Mouse (Mus musculus): ENCODE data around the gene Prim2. TPM values are rescaled to one million over a fixed set of nuclear protein-coding genes. Genes with fewer than 3 reads are reported as not detected.

The Prim2 gene
- total RNA-seq, 2 experiments from 2014 or later, result 1.0 to 1.2 TPM

DNA sequence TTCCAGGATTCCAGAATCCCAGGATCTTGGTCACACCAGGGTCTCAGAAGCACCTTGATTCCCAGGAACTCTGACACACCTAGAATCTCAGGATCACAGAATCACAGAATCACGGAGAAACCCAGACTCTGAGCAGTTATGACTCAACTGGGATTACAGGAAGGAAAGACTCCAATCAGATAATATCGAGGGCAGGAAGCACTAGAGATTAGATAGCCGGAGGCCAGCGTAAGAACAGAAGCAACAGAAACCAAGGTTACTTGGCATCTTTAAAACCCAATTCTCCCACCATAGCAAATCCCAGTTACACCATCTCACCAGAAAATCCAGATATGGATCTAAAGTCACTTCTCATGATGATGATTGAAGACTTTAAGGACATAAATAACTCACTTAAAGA is 113.0 kb downstream of the Prim2 start:
- DNase-seq (ENCODE audit: low spot score), result no peak

DNA sequence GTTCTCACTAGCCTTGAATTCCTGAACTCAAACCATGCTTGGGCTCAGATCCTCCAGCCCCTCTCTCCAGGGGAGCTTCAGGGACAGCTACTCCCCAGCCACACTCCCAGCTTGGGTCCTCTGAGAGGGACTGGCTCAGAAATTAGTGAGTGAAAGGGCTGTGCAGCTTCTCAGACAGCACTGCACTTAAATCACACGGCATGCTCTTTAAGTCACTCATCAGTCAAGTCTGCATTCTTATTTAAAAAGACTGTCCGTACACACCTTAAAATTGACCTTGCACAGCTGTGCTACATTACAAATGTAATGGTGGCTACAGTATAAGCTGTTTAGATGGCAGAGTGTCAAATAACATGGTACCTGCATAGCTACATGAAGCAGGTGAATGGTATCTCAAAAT is 114.0 kb downstream of the Prim2 start:
- DNase-seq (ENCODE audit: low spot score), result no peak

DNA sequence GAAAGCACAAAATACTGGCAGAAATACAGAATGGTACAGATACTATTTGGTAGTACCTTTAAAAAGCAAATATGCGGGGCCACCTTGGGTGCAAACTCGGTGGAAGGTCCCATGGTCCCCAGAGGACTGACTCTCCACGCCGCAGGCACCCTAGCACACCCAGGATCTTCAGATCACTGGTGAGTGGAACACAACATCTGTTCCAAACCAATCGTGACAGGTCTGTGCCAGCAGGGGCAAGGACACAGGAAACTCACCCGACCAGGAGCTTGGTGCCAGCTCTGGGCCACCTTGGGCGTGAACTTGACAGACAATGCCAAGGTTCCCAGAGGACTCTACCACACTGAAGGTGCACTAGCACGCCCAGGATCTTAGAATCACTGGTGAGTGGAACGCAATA is 118.2 kb downstream of the Prim2 start:
- no peak for DNase-seq (ENCODE audit: low spot score)

DNA sequence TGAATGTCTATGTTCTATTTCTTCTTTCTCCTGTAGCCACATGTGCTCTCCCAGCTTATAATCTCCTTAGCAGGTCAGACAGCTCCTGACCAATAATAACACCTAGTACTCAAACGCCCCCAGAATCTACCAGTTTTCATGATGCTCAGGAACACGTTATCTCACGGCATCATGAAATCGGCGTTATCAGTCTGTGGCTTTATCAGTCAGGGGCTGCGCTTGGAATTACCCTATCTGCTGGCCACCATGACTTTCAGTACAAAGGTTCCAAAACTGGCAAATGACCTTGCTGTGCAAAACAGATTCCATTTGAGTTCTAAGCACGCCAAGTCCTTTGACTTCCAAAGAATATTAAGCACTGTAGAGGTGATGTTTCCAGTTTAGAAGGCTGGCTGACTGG is 127.9 kb downstream of the Prim2 start:
- no peak for DNase-seq (ENCODE audit: low spot score)

DNA sequence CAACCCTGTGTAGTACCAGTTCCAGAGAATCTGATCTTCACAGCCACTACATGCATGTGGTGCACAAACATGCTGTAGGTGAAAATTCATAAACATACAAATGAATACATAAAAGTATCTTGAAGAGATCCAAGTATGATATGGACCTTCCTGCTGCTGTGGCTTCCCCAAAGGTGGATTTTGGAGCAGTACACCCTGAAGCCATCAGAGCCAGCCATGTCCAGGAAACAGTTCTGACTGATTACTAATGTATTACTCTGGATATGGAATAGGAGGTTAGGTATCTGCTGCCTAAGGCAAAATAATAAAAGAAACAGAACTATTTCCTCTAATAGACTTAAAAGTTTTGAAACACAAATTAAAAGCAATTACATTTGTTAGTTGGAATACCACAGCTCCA is 131.6 kb downstream of the Prim2 start:
- DNase-seq (ENCODE audit: low spot score), result no peak

DNA sequence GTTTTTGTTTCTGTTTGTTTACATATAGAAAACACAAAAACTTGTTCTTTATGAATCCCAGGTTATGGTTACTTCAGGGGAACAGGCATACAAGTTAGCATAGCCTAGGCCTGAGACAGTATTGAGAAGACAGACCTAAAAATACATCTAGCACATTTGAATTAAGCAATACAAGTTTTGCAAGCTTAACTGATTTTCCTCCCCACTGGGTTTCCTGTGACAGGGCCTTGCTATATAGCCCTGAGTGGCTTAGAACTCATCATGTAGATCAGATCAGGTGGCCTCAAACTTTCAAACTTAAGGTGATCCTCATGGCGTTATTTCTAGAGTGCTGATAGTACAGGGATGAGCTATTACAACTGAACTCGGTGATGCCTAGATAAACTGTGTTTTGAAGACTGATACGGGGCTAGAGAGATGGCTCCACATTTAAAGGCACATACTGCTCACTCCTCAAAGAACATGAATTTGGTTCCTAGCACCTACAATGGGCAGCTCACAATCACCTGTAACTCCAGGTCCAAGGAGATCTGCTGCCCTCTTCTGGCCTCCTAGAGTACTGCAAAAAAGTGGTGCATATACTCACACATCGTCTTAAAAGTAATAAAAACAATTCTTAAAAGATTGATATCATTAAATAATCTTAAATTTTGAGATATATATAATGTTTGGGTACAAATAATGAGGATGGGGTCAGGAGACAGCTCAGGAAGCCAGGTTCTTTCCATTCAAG is 133.2 kb downstream of the Prim2 start:
- no peak for DNase-seq (ENCODE audit: low spot score)

DNA sequence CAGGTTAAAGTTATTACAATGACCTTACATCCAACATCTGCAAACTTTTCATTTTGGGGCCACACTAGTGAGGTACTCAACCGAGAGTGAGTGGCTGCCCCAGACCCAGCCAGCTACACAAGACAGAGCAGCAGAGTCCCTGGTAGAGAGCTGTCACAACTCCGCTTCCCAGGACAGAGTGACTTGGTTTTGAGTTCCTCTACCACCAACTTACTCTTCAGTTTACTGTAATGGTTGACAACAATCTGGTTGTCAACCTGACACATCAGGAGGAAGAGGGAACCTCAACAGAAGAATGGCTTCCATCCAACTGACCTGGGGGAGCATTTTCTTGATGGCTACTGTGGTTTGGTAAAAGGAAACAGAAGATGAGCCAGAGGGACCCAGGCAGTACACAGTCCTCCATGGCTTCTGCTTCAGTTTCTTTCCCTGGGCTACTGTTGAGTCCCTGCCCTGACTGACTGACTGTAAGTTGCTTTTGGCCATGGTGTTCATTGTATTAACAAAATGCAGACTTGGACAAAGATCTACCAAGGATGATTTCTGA is 134.4 kb downstream of the Prim2 start:
- DNase-seq (ENCODE audit: low spot score), result no peak

DNA sequence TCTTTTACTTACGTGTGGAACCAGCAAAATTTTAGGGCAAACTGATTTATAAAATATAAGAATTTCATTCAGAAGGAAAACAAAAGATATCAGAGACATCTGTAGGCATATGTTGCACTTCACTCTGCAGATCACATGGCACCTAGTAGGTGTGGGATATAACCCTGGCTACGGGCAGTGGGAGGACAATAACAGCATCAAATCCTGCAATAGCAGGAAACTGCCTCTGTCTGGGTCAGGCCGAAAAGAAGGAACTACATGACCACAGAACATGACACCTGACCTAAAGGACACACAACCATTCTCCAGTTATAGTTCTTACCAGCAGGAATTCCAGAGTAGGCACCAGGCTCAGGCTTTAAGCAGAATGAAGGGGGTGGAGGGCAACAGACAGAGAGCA is 137.7 kb downstream of the Prim2 start:
- no peak for DNase-seq (ENCODE audit: low spot score)

DNA sequence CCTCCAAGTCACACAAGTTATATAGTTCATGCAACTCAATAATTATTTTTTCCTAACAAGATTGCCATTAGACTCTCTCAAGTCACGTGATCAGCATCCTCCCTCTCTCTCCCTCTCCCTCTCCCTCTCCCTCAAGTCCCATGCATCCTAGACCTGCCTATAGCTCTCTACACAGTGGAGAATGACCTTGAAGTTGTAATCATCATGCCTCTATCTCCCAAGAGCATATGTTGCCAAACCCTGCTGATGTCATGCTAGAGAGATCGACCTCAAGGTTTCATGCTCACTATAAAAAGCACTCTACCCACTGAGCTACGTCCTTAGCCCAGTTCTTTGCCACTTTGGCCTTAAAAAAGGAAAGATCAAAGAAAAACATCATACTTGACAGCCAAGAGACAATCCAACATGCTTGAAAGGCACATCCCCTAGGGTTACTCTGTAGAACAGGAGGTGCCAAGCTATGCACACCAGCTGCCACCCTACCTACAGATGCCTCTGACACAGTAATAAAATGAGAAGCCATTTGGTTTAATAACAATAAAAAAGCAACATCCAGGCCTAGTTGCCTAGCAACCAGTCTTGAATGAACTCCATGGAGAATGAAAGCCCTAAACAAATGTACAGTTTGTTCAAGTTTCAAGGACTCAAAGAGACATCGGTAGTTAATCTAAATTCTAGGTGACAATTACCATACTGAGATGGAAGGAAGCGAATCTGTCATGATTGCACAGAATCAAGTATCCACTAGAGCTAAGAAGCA is 138.3 kb downstream of the Prim2 start:
- DNase-seq (ENCODE audit: low spot score), result no peak

DNA sequence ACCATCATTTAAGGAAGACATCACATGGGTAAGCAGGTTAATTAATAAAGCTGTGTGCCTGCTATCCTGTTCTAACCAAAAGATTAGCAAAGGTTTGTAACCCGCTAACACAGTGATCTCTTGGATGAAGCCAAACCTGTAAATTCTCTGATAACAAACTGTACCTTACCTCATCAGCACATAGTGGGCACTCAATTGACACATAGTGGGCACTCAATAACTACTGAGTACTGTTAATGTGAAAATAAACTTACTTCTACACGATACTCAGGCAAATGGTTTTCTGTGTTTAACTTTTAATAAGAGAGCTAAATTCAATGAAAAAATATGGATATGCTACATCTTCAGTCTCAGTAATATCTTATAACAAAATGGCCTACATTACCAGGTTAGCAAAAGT is 139.1 kb downstream of the Prim2 start:
- no peak for DNase-seq (ENCODE audit: low spot score)

DNA sequence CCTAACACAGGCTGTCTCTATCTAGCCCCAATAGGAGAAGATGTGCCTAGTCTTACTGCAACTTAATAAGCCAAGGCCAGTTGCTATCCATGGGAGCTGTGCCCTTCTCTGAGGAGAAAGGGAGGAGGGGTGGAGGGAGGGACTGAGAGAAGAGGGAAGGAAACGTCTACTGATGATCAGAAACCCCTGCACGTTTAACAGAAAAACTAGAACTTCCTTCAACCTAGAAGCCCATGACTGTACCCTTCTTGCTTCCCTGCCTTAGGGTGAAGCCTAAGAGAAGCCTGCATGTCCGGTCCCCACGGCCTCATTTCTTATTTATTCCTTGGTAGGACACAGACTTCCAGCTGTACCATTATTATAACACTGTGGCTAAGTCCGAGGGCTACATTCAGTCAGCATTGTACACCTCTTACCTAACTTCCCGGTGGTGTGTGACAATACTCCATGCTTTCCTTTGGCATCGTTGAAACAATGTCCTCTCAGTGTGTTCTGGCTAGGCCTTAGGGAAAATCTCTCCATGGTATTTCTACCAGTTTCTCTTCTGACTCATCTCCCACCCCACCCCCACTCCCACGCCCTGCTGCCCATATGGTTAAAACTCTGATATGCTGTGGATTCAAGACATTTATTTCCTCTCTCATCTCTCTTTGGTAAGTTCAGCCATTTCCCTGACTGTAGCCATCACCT is 139.9 kb downstream of the Prim2 start:
- DNase-seq (ENCODE audit: low spot score), result no peak

DNA sequence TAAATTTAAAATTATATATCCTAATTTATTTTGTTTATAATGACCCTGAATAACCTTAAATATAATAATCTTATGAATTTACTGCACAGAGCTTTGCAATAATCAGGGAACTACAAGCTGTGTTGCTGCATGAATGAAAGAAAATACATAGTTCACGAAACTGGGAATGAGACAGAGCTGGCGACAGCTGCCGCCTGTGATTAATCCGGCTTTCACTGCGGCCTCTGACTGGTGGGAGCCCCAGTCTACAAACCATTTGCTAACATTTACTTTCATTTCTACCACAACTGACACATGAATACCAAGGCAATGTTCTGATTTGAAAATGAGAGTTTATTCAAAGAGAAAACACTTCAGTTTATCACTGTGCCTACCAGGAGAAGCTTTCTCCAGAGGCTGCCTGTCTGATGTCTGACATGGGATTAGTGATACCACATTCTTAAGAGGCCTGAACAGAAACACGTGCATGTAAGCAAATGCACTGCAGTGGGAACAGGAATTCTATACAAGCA is 142.2 kb downstream of the Prim2 start:
- no peak for DNase-seq (ENCODE audit: low spot score)

DNA sequence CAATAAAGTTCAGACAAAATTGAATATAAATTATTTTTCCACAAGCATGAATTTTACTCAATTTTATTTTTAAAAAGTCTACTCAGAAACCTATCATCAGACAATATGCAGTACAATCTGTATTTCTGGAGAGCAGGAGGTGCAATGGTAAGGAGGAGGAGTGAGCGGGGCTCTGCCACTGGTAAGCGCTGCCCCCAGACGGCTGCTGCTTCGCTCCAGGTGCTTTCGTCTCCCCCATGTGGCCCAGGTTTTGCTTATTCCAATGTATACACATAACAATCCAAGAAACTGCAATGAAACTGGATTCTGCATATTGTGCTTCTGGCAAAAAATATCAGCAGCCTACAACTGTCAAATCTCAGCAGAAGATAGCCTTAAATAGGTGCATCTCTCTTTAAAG is 146.4 kb downstream of the Prim2 start:
- DNase-seq (ENCODE audit: low spot score), result no peak

DNA sequence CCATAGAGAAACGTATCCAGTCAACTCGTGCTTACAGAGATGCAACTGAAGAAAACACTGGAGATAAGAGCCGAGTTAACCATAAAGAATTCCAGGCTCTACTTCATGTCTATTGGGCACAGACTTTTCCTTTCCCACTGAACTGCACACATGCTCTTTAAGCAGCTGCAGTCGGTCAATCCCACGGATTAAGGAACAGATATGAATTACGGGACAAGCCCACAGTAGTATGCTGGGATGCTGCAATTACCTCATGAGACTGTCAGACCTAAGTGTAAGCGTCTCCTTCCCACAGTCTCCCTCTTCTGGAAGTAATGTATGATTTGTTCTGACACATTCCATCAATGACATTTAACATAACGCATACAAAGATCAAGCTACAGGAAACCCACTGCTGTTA is 154.5 kb downstream of the Prim2 start:
- DNase-seq (ENCODE audit: low spot score), result no peak

DNA sequence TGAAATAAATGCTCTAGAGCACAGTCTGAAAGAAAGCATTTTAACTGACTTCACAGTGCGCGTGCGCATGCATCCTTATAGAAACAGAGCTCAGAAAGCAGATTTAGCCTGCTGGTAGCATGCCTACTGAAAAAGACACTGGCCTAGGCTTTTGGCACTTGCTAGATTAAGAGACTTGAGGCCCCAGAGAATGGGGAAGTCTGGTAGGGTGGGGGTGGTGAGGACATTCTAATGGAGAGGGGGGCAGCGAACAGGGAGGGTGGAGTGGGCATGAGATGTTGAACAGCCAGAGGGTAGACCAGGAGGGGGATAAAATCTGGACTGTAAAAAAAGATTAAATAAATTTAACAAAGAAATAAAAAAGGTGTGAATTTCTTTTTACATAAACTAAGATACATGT is 158.3 kb downstream of the Prim2 start:
- DNase-seq (ENCODE audit: low spot score), result no peak

DNA sequence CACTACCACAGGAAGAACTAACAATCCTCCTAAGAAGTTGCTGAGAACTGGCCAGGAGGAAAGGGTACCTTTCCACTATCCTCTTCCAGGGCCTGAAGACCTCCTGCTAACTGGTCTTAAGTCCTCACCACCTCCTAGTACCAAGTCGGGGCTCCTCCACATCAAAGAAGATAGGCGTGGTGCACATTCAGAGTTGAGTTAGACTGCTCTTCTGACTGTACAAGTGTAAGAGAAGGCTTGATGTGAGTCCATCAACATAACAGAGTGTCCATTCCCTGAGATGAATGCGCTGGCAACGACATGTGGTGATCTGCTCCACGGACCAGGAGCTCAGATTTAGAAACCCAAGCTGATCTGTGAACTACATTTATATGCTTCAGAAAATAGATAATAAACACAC is 165.2 kb downstream of the Prim2 start:
- no peak for DNase-seq (ENCODE audit: low spot score)

DNA sequence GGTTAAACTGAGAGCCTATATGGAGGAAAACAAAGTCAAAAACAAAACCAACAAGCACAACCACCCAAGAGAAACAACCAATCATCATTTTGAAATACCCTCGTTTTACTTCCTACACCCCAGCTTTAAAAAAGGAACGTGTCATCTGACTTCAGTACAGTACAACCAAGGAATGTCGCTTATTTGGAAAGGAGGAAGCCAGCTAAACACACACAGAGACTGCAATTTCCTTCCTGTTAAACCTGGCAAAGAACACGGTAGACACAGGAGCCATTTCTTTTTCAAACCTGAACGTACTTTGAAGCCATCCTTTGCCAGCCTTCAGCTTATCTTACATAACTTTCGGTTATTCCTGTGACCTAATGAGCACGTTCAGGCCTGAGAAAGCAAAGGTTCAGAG is 166.7 kb downstream of the Prim2 start:
- no peak for DNase-seq (ENCODE audit: low spot score)

DNA sequence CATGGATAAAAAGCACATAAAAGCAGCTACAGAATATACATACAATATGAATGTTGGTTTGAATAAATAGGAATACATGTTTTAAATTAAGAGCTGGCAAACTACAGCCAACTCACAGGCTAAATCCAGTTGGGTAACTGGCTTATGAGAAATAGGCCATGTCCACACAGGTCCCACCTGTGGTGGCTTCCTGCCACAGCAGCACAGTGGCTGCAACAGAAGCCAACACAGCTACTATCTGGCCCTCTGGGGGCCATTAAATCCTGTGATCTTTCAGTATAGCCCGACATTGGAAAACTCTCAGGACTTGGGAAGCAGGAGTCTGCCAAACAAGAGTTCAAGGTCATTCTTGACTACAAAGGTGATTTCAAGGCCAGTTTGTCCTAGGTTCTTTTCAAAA is 167.3 kb downstream of the Prim2 start:
- DNase-seq (ENCODE audit: low spot score), result no peak

DNA sequence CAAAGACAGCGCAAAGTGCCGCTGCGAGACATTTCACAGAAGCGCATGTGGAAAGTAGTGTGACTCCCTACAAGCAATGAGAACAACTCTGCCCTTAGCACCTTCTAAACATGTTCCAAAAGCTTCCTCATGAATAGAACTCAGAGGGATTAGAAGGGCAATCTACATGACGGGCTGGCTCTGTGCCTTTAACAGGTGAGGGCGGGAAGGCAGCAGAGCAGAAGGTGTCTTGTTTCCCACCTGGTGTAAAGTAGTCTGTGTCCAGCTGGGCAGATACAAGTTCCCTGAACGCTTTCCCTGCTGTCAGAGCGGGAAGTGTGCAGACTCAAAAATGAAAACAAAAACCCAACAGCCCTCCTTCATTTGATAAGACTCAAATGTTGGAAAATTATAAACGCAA is 169.5 kb downstream of the Prim2 start:
- DNase-seq (ENCODE audit: low spot score), result no peak

DNA sequence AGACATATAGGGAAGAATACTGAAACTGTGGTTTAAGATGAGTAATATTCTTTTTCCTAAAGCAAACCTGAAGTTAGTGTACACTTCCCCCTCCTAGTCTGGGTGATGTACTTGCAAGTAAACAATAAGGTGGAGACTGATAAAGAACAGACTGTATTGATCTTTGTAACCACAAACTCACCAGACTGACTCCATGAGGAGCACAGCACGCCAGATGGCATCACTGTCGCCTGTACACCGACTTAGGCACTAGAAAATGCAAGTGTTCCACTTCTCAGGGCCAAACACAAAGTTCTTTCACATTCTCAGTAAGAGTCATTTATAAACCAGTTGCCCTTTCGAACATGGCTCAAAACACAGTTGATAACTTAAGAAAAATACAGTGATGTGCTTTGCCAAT is 170.0 kb downstream of the Prim2 start:
- no peak for DNase-seq (ENCODE audit: low spot score)

DNA sequence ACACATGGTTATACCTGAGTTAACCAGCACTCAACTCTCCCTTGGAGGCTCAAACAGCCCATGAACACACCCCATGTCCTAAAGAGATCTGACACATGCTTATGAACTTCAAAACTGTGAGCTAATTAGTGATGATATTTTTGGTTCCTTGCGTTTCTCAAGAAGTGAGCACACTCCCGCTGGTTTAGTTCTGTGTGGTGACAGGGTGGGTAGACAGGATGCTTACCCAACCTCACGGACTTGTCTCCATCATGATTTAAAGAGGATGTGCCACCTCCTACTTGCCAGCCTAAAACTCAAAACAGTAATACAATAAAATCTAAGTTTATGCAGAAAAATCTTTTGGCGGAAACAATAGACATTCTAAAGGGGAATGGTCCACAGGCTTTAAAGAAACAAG is 173.5 kb downstream of the Prim2 start:
- DNase-seq (ENCODE audit: low spot score), result no peak

DNA sequence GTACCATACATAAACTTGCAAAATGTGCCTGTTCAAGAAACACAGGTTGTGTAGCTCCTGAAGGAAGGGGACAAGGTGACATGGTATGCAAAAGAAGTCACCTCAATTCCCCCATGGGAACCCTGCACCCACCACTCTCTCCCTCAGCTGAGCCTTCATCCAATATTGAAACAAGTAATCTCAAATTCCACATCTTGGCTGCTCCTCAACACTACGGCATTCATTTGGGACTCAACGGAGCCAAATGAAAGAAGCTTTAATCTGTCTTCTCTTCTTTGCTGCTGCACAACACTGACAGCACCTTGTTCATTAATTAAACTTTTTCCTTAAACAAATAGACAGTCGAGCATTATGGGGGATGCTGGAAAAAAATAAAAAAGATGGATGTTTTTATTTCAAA is 174.0 kb downstream of the Prim2 start:
- no peak for DNase-seq (ENCODE audit: low spot score)
